Mouse (Mus musculus) T-helper 1 cell (primary cell): Measurements from ENCODE around the gene Mapkapk3.

Experiments used
- in situ Hi-C: fragments of 300-600 bp; cut with MboI, MseI; formaldehyde crosslinking; loops from one replicate; pipeline ENCODE4 v1.15.1; 2025; ENCODE audit warnings: high pct_unique_total_duplicates

Gene Mapkapk3

DNA sequence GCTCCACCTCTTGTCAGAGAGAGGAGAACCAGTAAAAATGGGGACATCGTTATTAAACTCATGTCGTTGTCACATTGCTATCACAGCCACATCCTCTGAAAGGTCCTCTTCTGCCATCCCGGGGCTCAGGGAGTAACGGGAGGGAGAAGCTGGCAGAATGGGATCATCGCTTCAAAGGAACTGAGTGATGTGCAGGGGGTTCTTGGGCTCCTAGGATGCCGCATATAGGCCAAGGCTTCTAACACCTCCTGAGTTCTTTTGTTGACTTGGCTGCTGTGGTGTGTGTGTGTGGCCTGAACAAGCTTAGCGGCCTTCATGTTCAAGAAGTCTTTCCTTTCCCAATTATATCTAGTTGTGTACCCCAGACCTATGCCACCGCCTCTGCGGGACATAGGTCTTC is 57.5 kb downstream of the Mapkapk3 start:
- in situ Hi-C loops, result no loop called here

DNA sequence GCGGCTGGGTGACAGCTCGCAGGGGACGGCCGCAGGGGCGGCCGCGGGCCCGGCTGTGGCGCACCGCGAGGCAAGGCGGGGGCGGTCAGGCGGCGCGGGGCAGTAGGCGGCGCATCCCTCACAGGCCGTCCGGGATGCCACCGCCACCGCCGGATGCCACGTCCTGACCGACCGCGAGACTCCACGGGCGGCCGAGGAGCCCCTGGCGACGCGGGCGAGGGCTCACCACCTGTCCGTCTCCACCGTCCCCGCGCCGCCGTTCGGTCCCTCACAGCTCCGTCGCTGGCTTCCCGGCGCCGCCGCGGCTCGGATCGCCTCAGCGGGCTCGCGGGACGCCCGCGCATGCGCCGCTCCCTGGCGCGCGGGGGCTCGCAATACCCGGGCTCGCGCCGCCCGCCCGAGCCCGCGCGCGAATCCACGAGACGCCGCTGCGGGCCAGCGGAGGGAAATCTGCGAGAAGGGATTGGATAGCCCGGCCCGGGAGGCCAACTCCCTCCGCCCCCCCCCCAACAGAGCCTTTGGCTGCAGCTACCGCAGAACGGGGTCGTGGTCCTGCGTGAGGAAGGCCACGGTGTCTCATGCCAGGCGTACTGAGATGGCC is 58.0 kb downstream of the Mapkapk3 start, which contains the start of gene Dock3:
Dock3 (minus strand) TSS at position 371 of the 601 bp plus-strand sequence.
- in situ Hi-C loops, result no loop called here

DNA sequence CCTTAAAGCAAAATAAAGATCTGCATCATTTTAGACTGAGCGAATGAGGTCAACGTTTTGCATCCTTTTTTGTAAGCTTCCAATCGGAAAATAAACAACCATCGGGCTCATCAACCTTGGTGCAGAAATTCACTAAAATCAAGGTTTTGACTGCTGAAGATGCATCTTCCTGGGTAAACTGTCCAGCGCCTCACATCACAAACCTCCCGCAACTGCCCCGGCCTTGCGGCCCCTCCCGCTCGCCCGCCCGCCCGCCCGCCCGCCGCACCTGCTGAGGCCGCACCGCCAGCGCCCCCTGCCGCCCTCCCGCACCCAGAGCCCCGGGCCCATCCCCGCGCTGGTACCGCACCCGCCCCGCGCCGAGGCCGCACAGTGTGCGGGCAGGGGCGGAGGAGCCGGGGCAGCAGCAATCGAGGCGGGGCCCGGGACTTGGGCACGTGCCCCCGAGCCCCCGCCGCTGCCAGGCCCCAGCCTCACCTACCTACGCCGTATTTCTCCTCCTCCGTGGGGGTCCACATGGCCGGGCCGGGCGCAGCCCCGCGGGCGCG is 58.6 kb downstream of the Mapkapk3 start:
- in situ Hi-C loops, result no loop called here

DNA sequence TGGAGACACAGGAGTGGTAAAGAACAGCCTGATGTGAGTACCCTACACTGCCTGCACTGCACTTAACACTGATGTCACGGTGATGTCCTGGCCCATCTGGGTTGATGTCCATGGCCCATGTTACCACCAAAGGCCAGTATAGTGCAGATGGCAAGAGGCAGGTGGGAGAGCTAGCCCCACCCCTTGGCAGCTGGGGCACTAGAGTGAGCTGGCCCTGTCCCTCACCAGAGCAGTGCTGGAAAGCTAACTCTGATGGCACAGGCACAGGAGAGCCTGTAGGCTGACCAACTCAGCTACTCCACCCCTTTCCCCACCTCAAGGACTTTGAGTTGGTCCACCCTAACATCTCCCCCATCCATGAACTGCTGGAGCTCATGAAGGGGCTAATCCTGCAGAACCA is 65.1 kb downstream of the Mapkapk3 start:
- in situ Hi-C loops, result no loop called here
